Mouse (Mus musculus) testis, adult 10 weeks (tissue): ENCODE measurements around the gene Dlg5. TPM values are rescaled to one million over a fixed set of nuclear protein-coding genes. Genes with fewer than 3 reads are reported as not detected.

Experiments
- polyA plus RNA-seq: library from polyadenylated mRNA; stranded (reverse); fragments of 350-450 nt; fragmentation: Illumina TruSeq; extraction: RNeasy Lipid Tissue Mini Kit (QIAGEN cat#74804); gene quantifications from one replicate; pipeline ENCODE4 v1.2.3, GENCODE M21; 2014; ENCODE audit warnings: low read depth, low replicate concordance

The Dlg5 gene
- polyA plus RNA-seq = 3.3 TPM

GRCm38 (mm10) chr14:24245177-24246081 lies at the start of gene Dlg5:
TSS of gene Dlg5 (minus strand) at chr14:24245920.

GRCm38 (mm10) chr14:24292914-24293313 lies 47.2 kb upstream of the Dlg5 start, which contains the start of gene E330034G19Rik:
TSS of gene E330034G19Rik (plus strand) at chr14:24293214.

Other genes with a start within 250 kb of the Dlg5 start
- 1.6 TPM for gene Kcnma1, start 231.4 kb downstream of the Dlg5 start, polyA plus RNA-seq
- 16.4 TPM for gene E330034G19Rik, start 47.3 kb upstream of the Dlg5 start, polyA plus RNA-seq
- gene Polr3a, start 241.1 kb upstream of the Dlg5 start, polyA plus RNA-seq = 7.0 TPM
- 4,152 TPM for gene Rps24, start 241.2 kb upstream of the Dlg5 start, polyA plus RNA-seq